Mouse (Mus musculus) MEL (cell line): ENCODE data around the gene Ugt1a2.

Experiments used
- CTCF ChIP-seq, 3 experiments: IDR thresholded peaks in 2 of 3; conservative IDR thresholded peaks in 1 of 3; 2 replicates each; pipeline ENCODE4 v1.5.1; 2011 to 2012; ENCODE audit warnings: low read length in 3 of 3, low read depth in 2 of 3, mild to moderate bottlenecking in 2 of 3, improper control_type of control experiment in 1 of 3, inconsistent platforms in 1 of 3, mixed read lengths in 1 of 3, moderate library complexity in 1 of 3; ENCODE audit not compliant: control insufficient read depth in 1 of 3, insufficient read depth in 1 of 3, poor library complexity in 1 of 3, severe bottlenecking in 1 of 3
- SMC3 ChIP-seq: IDR thresholded peaks from 2 replicates; pipeline ENCODE4 v1.6.1; 2011; ENCODE audit warnings: low read depth, low read length, improper control_type of control experiment

DNA sequence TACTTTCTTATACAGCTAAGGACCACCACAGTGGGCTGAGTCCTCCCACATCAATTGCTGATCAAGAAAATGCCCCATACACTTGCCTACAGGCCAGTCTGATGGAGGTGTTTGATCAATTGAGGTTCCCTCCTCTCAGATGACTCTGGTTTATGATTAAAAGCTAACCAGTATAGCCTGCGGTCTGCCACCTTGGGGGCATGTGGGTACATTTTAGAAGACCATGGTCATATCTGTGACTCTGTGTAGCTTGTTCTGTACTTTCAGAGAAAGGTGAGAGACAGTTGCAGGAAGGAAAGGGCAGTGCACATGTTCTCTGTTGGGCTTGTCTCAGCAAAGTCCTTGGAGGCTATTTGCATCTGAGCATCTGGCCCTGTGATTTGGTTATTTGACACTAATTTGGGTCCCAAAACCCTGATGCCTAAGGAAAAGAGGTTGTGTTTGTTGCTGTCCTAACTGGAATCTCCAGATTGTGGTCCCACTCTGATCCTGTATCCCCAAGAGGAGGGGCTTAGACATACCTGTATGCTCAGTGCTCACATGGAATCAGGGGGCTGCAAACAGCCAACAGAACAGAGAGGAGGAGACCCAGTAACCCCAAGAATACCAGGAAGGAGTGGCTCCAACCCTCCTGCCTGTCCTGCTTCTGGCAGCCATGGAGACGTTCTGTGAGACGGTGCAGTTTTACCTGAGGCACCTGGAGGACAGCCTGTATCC lies 32.4 kb downstream of the Ugt1a2 start:
- TF ChIP-seq SMC3 (no peak), CTCF (IDR thresholded peaks at IDR 0.05 in 2 of 3, conservative IDR thresholded peaks at IDR 0.05 in 1 of 3; ENCODE audit: control insufficient read depth in 1 of 3, insufficient read depth in 1 of 3, low read depth in 2 of 3, low read length in 3 of 3, poor library complexity in 1 of 3, severe bottlenecking in 1 of 3) (no peak)
